Mouse (Mus musculus) retina, embryonic 14.5 days (tissue): ENCODE data around the gene Prdm11.

Experiments used
- DNase-seq: peaks from one replicate; pipeline ENCODE4 v3.0.0-alpha.2; 2015; ENCODE audit warnings: low spot score

Prdm11 gene

GRCm38 (mm10) chr2:93045129-93045817, 694 bp downstream of the Prdm11 start:
- DNase-seq, result peak; percentile 93

GRCm38 (mm10) chr2:93043449-93044157, 2.4 kb downstream of the Prdm11 start:
- DNase-seq, result no peak

GRCm38 (mm10) chr2:93041470-93041869, 4.5 kb downstream of the Prdm11 start:
- no peak for DNase-seq

GRCm38 (mm10) chr2:93040841-93041240, 5.1 kb downstream of the Prdm11 start:
- no peak for DNase-seq

GRCm38 (mm10) chr2:93039706-93040105, 6.3 kb downstream of the Prdm11 start:
- DNase-seq, result no peak

- no peak for DNase-seq
These were observed 6.9 kb downstream of the Prdm11 start for GRCm38 (mm10) chr2:93039043-93039442.

GRCm38 (mm10) chr2:93035631-93036030, 10.3 kb downstream of the Prdm11 start:
- DNase-seq, result no peak

GRCm38 (mm10) chr2:93032651-93033050, 13.3 kb downstream of the Prdm11 start:
- no peak for DNase-seq

- DNase-seq, result peak; percentile 34
These were observed 13.9 kb downstream of the Prdm11 start for GRCm38 (mm10) chr2:93032049-93032448.

- DNase-seq, result peak; percentile 41
These were observed 14.9 kb downstream of the Prdm11 start for GRCm38 (mm10) chr2:93031021-93031420.

GRCm38 (mm10) chr2:93030101-93030500, 15.9 kb downstream of the Prdm11 start:
- no peak for DNase-seq

GRCm38 (mm10) chr2:93029267-93030060, 16.5 kb downstream of the Prdm11 start:
- DNase-seq, result no peak

- DNase-seq, result no peak
These were observed 17.1 kb downstream of the Prdm11 start for GRCm38 (mm10) chr2:93028865-93029264.

- DNase-seq, result no peak
These were observed 18.3 kb downstream of the Prdm11 start for GRCm38 (mm10) chr2:93027713-93028112.

GRCm38 (mm10) chr2:93024431-93024830, 21.5 kb downstream of the Prdm11 start:
- no peak for DNase-seq

- no peak for DNase-seq
These were observed 27.1 kb downstream of the Prdm11 start for GRCm38 (mm10) chr2:93018854-93019253.

GRCm38 (mm10) chr2:93017151-93017550, 28.8 kb downstream of the Prdm11 start:
- DNase-seq, result no peak

GRCm38 (mm10) chr2:93015041-93015440, 30.9 kb downstream of the Prdm11 start:
- peak; percentile 54 for DNase-seq

- DNase-seq, result peak; percentile 59
These were observed 31.7 kb downstream of the Prdm11 start for GRCm38 (mm10) chr2:93014093-93014937.

GRCm38 (mm10) chr2:93013415-93014092, 32.4 kb downstream of the Prdm11 start:
- DNase-seq, result no peak

- no peak for DNase-seq
These were observed 33.0 kb downstream of the Prdm11 start for GRCm38 (mm10) chr2:93012976-93013375.
